Mouse (Mus musculus) hindbrain, embryonic 13.5 days (tissue): ENCODE results near the gene Sox6. TPM values are rescaled to one million over a fixed set of nuclear protein-coding genes. Genes with fewer than 3 reads are reported as not detected.

Experiments
- ATAC-seq: fragments of 200-750 bp; cut with Nextera tagmentation; 2 replicates; pipeline ENCODE4 v1.8.0; 2017; ENCODE audit warnings: moderate TSS enrichment; ENCODE audit not compliant: low FRiP score
- H3K27ac ChIP-seq: fragments of 300-500 bp; sonication (generic); 2 replicates; pipeline ENCODE4 v1.5.1; 2015; ENCODE audit warnings: inconsistent platforms, mild to moderate bottlenecking, moderate library complexity
- H3K27me3 ChIP-seq: fragments of 300-500 bp; sonication (generic); 2 replicates; pipeline ENCODE4 v1.6.1; 2015; ENCODE audit warnings: mild to moderate bottlenecking, inconsistent platforms
- H3K36me3 ChIP-seq: fragments of 300-500 bp; sonication (generic); 2 replicates; pipeline ENCODE4 v1.6.1; 2015; ENCODE audit warnings: mild to moderate bottlenecking, inconsistent platforms
- H3K4me1 ChIP-seq: fragments of 300-500 bp; sonication (generic); replicated peaks from 2 replicates; pipeline ENCODE4 v1.6.1; 2015; ENCODE audit warnings: inconsistent platforms
- H3K4me2 ChIP-seq: fragments of 300-500 bp; sonication (generic); 2 replicates; pipeline ENCODE4 v1.6.1; 2015; ENCODE audit warnings: inconsistent platforms, mild to moderate bottlenecking, moderate library complexity
- H3K4me3 ChIP-seq: fragments of 300-500 bp; sonication (generic); 2 replicates; pipeline ENCODE4 v1.5.1; 2015; ENCODE audit warnings: mild to moderate bottlenecking, inconsistent platforms
- H3K9ac ChIP-seq: fragments of 300-500 bp; sonication (generic); 2 replicates; pipeline ENCODE4 v1.6.1; 2015; ENCODE audit warnings: mild to moderate bottlenecking, inconsistent platforms
- H3K9me3 ChIP-seq: fragments of 300-500 bp; sonication (generic); 2 replicates; pipeline ENCODE4 v1.6.1; 2016; ENCODE audit warnings: inconsistent platforms
- WGBS: fragments of 180-500 bp; shearing (Covaris S2); methylation state at CpG from one replicate; pipeline ENCODE4 v1.1.7; 2015; 5-methylcytosine and 5-hydroxymethylcytosine counted together
- polyA plus RNA-seq: library from polyadenylated mRNA; unstranded; fragments of >200 nt; fragmentation: Nextera tagmentation; extraction: Ambion mirVana; gene quantifications from 2 replicates; pipeline ENCODE4 v1.2.1, GENCODE M21; 2015

Sox6 gene
- polyA plus RNA-seq, 1 experiment from 2014 or later: 42.1 TPM

- 66% methylated on average over 4 of the region's 4 CpGs for WGBS
Measured at GRCm38 (mm10) chr7:115755272-115755671, 283.3 kb downstream of the Sox6 start.

GRCm38 (mm10) chr7:115754216-115754615 lies 284.4 kb downstream of the Sox6 start:
- 80% methylated on average over 7 of the region's 7 CpGs for WGBS
- H3K36me3 ChIP-seq: no peaks in the 10 kb centered on the region
- no peak overlapping the region for H3K27ac ChIP-seq
- peaks cover 26% of the 10 kb centered on the region for H3K4me1 ChIP-seq
- no peak overlapping the region for H3K9ac ChIP-seq
- no peaks in the 10 kb centered on the region for H3K9me3 ChIP-seq
- ATAC-seq: no peak
- H3K27me3 ChIP-seq: no peaks in the 10 kb centered on the region
- no peak overlapping the region for H3K4me2 ChIP-seq
- H3K4me3 ChIP-seq: no peak overlapping the region

More at GRCm38 (mm10) chr7:115755272-115755671, 283.3 kb downstream of the Sox6 start:
- no peak overlapping the region for H3K4me2 ChIP-seq
- H3K27ac ChIP-seq: no peak overlapping the region
- H3K36me3 ChIP-seq: no peaks in the 10 kb centered on the region
- ATAC-seq: no peak
- H3K27me3 ChIP-seq: no peaks in the 10 kb centered on the region
- no peaks in the 10 kb centered on the region for H3K9me3 ChIP-seq
- H3K9ac ChIP-seq: no peak overlapping the region
- peaks cover 24% of the 10 kb centered on the region for H3K4me1 ChIP-seq
- H3K4me3 ChIP-seq: no peak overlapping the region

GRCm38 (mm10) chr7:115752121-115752634 lies 286.4 kb downstream of the Sox6 start:
- H3K9ac ChIP-seq: no peak overlapping the region
- WGBS: 14% methylated on average over 5 of the region's 5 CpGs
- H3K36me3 ChIP-seq: no peaks in the 10 kb centered on the region
- H3K4me1 ChIP-seq: peaks cover 26% of the 10 kb centered on the region
- no peaks in the 10 kb centered on the region for H3K27me3 ChIP-seq
- no peaks in the 10 kb centered on the region for H3K9me3 ChIP-seq
- no peak overlapping the region for H3K27ac ChIP-seq
- peak overlapping the region; percentile 21; the same call in 1 of the 2 replicates for H3K4me2 ChIP-seq
- H3K4me3 ChIP-seq: no peak overlapping the region
- ATAC-seq: no peak

GRCm38 (mm10) chr7:115751083-115751482 lies 287.5 kb downstream of the Sox6 start:
- Histone ChIP-seq H3K9me3 (no peaks in the 10 kb centered on the region), H3K9ac (no peak overlapping the region), H3K27ac (no peak overlapping the region), H3K4me2 (no peak overlapping the region), H3K4me3 (no peak overlapping the region), H3K36me3 (no peaks in the 10 kb centered on the region), H3K27me3 (no peaks in the 10 kb centered on the region), H3K4me1 (peaks cover 26% of the 10 kb centered on the region)
- no peak for ATAC-seq
- 28% methylated on average over 3 of the region's 3 CpGs for WGBS

GRCm38 (mm10) chr7:115750275-115750825 lies 288.2 kb downstream of the Sox6 start:
- Histone ChIP-seq H3K36me3 (no peaks in the 10 kb centered on the region), H3K4me1 (peaks cover 26% of the 10 kb centered on the region), H3K4me2 (no peak overlapping the region), H3K9ac (no peak overlapping the region), H3K4me3 (no peak overlapping the region), H3K27ac (no peak overlapping the region), H3K27me3 (no peaks in the 10 kb centered on the region), H3K9me3 (no peaks in the 10 kb centered on the region)
- 51% methylated on average over 8 of the region's 8 CpGs for WGBS
- ATAC-seq: no peak

GRCm38 (mm10) chr7:115747541-115747940 lies 291.1 kb downstream of the Sox6 start:
- ATAC-seq: no peak
- no peak overlapping the region for H3K4me3 ChIP-seq
- H3K9me3 ChIP-seq: no peaks in the 10 kb centered on the region
- no peaks in the 10 kb centered on the region for H3K27me3 ChIP-seq
- H3K4me1 ChIP-seq: peaks cover 25% of the 10 kb centered on the region
- H3K27ac ChIP-seq: no peak overlapping the region
- H3K4me2 ChIP-seq: no peak overlapping the region
- no peaks in the 10 kb centered on the region for H3K36me3 ChIP-seq
- no peak overlapping the region for H3K9ac ChIP-seq
- 78% methylated on average over 7 of the region's 7 CpGs for WGBS

- no peak for ATAC-seq
- Histone ChIP-seq H3K4me1 (peaks cover 7% of the 10 kb centered on the region; the same call in 1 of the 2 replicates), H3K36me3 (no peaks in the 10 kb centered on the region), H3K9me3 (no peaks in the 10 kb centered on the region), H3K27me3 (no peaks in the 10 kb centered on the region), H3K9ac (no peak overlapping the region), H3K4me2 (no peak overlapping the region), H3K27ac (no peak overlapping the region), H3K4me3 (no peak overlapping the region)
- 63% methylated on average over 4 of the region's 4 CpGs for WGBS
Measured at GRCm38 (mm10) chr7:115745672-115746253, 292.8 kb downstream of the Sox6 start.

GRCm38 (mm10) chr7:115734137-115734536 lies 304.5 kb downstream of the Sox6 start:
- H3K4me1 ChIP-seq: no peaks in the 10 kb centered on the region

GRCm38 (mm10) chr7:115732824-115733223 lies 305.8 kb downstream of the Sox6 start:
- Histone ChIP-seq H3K4me2 (no peak overlapping the region), H3K9me3 (no peaks in the 10 kb centered on the region), H3K4me1 (no peaks in the 10 kb centered on the region), H3K27me3 (no peaks in the 10 kb centered on the region), H3K9ac (no peak overlapping the region), H3K27ac (no peak overlapping the region), H3K36me3 (no peaks in the 10 kb centered on the region), H3K4me3 (no peak overlapping the region)
- 60% methylated on average over 1 of the region's 1 CpGs for WGBS
- no peak for ATAC-seq

More at GRCm38 (mm10) chr7:115734137-115734536, 304.5 kb downstream of the Sox6 start:
- Histone ChIP-seq H3K27ac (no peak overlapping the region), H3K9ac (no peak overlapping the region), H3K4me2 (no peak overlapping the region), H3K9me3 (no peaks in the 10 kb centered on the region), H3K27me3 (no peaks in the 10 kb centered on the region), H3K36me3 (no peaks in the 10 kb centered on the region), H3K4me3 (no peak overlapping the region)
- 74% methylated on average over 7 of the region's 7 CpGs for WGBS
- ATAC-seq: no peak

- no peak overlapping the region for H3K4me3 ChIP-seq
- no peaks in the 10 kb centered on the region for H3K36me3 ChIP-seq
- H3K27ac ChIP-seq: no peak overlapping the region
- H3K4me1 ChIP-seq: peaks cover 8% of the 10 kb centered on the region; the same call in 1 of the 2 replicates
- H3K27me3 ChIP-seq: no peaks in the 10 kb centered on the region
- H3K4me2 ChIP-seq: no peak overlapping the region
- 88% methylated on average over 2 of the region's 2 CpGs for WGBS
- H3K9ac ChIP-seq: no peak overlapping the region
- no peak for ATAC-seq
- H3K9me3 ChIP-seq: no peaks in the 10 kb centered on the region
Measured at GRCm38 (mm10) chr7:115726776-115727175, 311.8 kb downstream of the Sox6 start.

- no peak for ATAC-seq
- Histone ChIP-seq H3K36me3 (no peaks in the 10 kb centered on the region), H3K27ac (no peak overlapping the region), H3K27me3 (no peaks in the 10 kb centered on the region), H3K4me1 (peaks cover 16% of the 10 kb centered on the region), H3K4me3 (no peak overlapping the region), H3K9ac (no peak overlapping the region), H3K4me2 (no peak overlapping the region), H3K9me3 (no peaks in the 10 kb centered on the region)
- 93% methylated on average over 2 of the region's 2 CpGs for WGBS
Measured at GRCm38 (mm10) chr7:115724404-115724803, 314.2 kb downstream of the Sox6 start.

- WGBS: 7% methylated on average over 7 of the region's 7 CpGs
- H3K4me3 ChIP-seq: no peak overlapping the region
- H3K36me3 ChIP-seq: no peaks in the 10 kb centered on the region
- H3K4me1 ChIP-seq: peaks cover 16% of the 10 kb centered on the region
- no peaks in the 10 kb centered on the region for H3K9me3 ChIP-seq
- no peak overlapping the region for H3K4me2 ChIP-seq
- ATAC-seq: no peak
- H3K27me3 ChIP-seq: no peaks in the 10 kb centered on the region
- no peak overlapping the region for H3K9ac ChIP-seq
- peak overlapping the region; percentile 36 for H3K27ac ChIP-seq
Measured at GRCm38 (mm10) chr7:115721624-115722540, 316.7 kb downstream of the Sox6 start.
